Mouse (Mus musculus) CH12.LX (cell line): Measurements from ENCODE around the gene Myo19.

Experiments used
- CTCF ChIP-seq, 2 experiments: IDR thresholded peaks in 1 of 2; conservative IDR thresholded peaks in 1 of 2; 2 replicates each; pipeline ENCODE4 v1.5.1; 2011 to 2012; ENCODE audit warnings: low read depth in 2 of 2, low read length in 2 of 2, improper control_type of control experiment in 1 of 2, inconsistent platforms in 1 of 2, mild to moderate bottlenecking in 1 of 2, moderate library complexity in 1 of 2
- EP300 ChIP-seq: IDR thresholded peaks from 2 replicates; pipeline ENCODE4 v1.6.1; 2011; ENCODE audit warnings: low read length, improper control_type of control experiment
- NELFE ChIP-seq: IDR thresholded peaks from 2 replicates; pipeline ENCODE4 v1.6.1; 2011; ENCODE audit warnings: low read depth, low read length, improper control_type of control experiment

DNA sequence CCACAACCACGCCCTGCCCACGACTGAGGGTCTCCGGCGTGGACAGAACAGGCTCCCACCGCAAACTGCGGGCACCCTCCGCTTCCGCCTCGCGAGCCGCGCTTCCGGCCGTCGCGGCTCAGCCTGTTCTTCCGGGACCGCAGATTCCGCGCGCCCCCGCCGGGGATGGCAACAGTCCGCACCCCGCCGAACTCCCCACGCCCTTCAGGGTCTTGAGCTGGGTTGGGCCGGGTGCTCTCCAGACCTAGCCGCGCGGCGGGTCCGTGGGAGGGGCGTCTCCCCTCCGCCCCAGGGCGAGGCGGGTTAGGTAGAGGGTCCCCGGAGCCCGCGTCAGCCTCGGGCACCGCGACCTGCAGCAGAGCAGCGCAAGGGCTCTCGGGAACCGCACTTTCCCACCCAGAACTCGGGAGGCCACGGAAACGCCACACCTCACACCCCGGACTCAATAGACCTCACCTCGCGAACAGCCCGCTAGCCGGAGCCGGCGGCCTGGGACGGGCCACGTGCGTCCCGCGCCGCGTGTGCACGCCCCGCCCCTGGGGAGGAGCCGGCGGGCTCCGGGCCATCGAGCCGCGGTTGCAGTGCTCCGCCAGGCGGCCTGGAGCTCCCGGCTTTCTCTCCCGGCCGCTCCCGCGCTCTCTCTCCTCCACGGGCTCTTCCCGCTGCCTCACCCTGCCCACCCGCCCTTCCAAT, at the start of gene Myo19, which contains the start of gene Pigw:
- TF ChIP-seq CTCF (conservative IDR thresholded peaks at IDR 0.05 in 1 of 2, IDR thresholded peaks at IDR 0.05 in 1 of 2; ENCODE audit: low read depth in 2 of 2, low read length in 2 of 2) (peak in 1 of 2 experiments; percentile 40; a peak in 1 of 4 replicates), EP300 (no peak), NELFE (peak; percentile 84)
